Mouse (Mus musculus) MEL (cell line): ENCODE results near the gene Nelfcd. TPM values are rescaled to one million over a fixed set of nuclear protein-coding genes. Genes with fewer than 3 reads are reported as not detected.

Source experiments
- DNase-seq: peaks from one replicate; pipeline ENCODE4 v3.0.0; 2011; ENCODE audit warnings: low read depth, low spot score
- H3K27ac ChIP-seq: 2 replicates; pipeline ENCODE4 v1.5.1; 2012; ENCODE audit warnings: low read depth, mild to moderate bottlenecking, control low read depth, low read length, moderate library complexity; ENCODE audit not compliant: control insufficient read depth
- H3K27me3 ChIP-seq, 2 experiments: fragments of 150-350 bp in 1 of 2; sonication (generic) in 1 of 2; 2 replicates each; pipeline ENCODE4 v1.6.1; 2012; ENCODE audit warnings: low read length in 2 of 2, mild to moderate bottlenecking in 2 of 2, improper control_type of control experiment in 1 of 2, moderate library complexity in 1 of 2; ENCODE audit not compliant: insufficient read depth in 2 of 2, control insufficient read depth in 1 of 2
- H3K36me3 ChIP-seq, 2 experiments: 2 replicates each; pipeline ENCODE4 v1.6.1; 2012 to 2014; ENCODE audit warnings: low read length in 2 of 2, improper control_type of control experiment in 1 of 2, inconsistent platforms in 1 of 2, mild to moderate bottlenecking in 1 of 2; ENCODE audit not compliant: insufficient read depth in 2 of 2, control insufficient read depth in 1 of 2
- H3K4me1 ChIP-seq, 2 experiments: fragments of 150-350 bp in 1 of 2; sonication (generic) in 1 of 2; 2 replicates each; pipeline ENCODE4 v1.6.1; 2012; ENCODE audit warnings: low read length in 2 of 2, improper control_type of control experiment in 1 of 2, mild to moderate bottlenecking in 1 of 2; ENCODE audit not compliant: insufficient read depth in 2 of 2, control insufficient read depth in 1 of 2
- H3K4me3 ChIP-seq, 2 experiments: fragments of 150-350 bp in 1 of 2; sonication (generic) in 1 of 2; 2 replicates each; pipeline ENCODE4 v1.5.1; 2012; ENCODE audit warnings: low read depth in 2 of 2, low read length in 2 of 2, mild to moderate bottlenecking in 2 of 2, moderate library complexity in 2 of 2, control low read depth in 1 of 2, improper control_type of control experiment in 1 of 2; ENCODE audit not compliant: control insufficient read depth in 1 of 2, insufficient read depth in 1 of 2
- H3K79me2 ChIP-seq: 2 replicates; pipeline ENCODE4 v1.6.1; 2012; ENCODE audit warnings: mild to moderate bottlenecking, low read length, moderate library complexity; ENCODE audit not compliant: control insufficient read depth, poor library complexity, insufficient read depth
- H3K9ac ChIP-seq: 2 replicates; pipeline ENCODE4 v1.6.1; 2012; ENCODE audit warnings: low read depth, mild to moderate bottlenecking, control low read depth, low read length, moderate library complexity; ENCODE audit not compliant: control insufficient read depth, poor library complexity, severe bottlenecking
- H3K9me3 ChIP-seq: fragments of 150-350 bp; sonication (generic); replicated peaks from 2 replicates; pipeline ENCODE4 v1.6.1; 2012; ENCODE audit warnings: mild to moderate bottlenecking, low read length, improper control_type of control experiment, moderate library complexity; ENCODE audit not compliant: insufficient read depth
- BHLHE40 ChIP-seq: IDR thresholded peaks from 2 replicates; pipeline ENCODE4 v1.6.1; 2012; ENCODE audit warnings: low read depth, mild to moderate bottlenecking, inconsistent platforms, low read length, improper control_type of control experiment, borderline replicate concordance
- CHD2 ChIP-seq: IDR thresholded peaks from 2 replicates; pipeline ENCODE4 v1.6.1; 2011; ENCODE audit warnings: low read length, improper control_type of control experiment
- E2F4 ChIP-seq: IDR thresholded peaks from 2 replicates; pipeline ENCODE4 v1.6.1; 2011; ENCODE audit warnings: low read depth, low read length, improper control_type of control experiment, borderline replicate concordance
- EP300 ChIP-seq, 2 experiments: IDR thresholded peaks; 2 replicates each; pipeline ENCODE4 v1.6.1; 2011; ENCODE audit warnings: improper control_type of control experiment in 2 of 2, low read length in 2 of 2, low read depth in 1 of 2, mild to moderate bottlenecking in 1 of 2
- GATA1 ChIP-seq: IDR thresholded peaks from 2 replicates; pipeline ENCODE4 v1.6.1; 2011; ENCODE audit warnings: low read depth, low read length, improper control_type of control experiment
- JUND ChIP-seq: IDR thresholded peaks from 2 replicates; pipeline ENCODE4 v1.6.1; 2011; ENCODE audit warnings: low read depth, mild to moderate bottlenecking, improper control_type of control experiment, low read length
- MAFK ChIP-seq: IDR thresholded peaks from 2 replicates; pipeline ENCODE4 v1.6.1; 2011; ENCODE audit warnings: low read depth, mild to moderate bottlenecking, low read length, improper control_type of control experiment, borderline replicate concordance
- MXI1 ChIP-seq: IDR thresholded peaks from 2 replicates; pipeline ENCODE4 v1.6.1; 2011; ENCODE audit warnings: mild to moderate bottlenecking, low read depth, low read length, improper control_type of control experiment
- MYB ChIP-seq: IDR thresholded peaks from 2 replicates; pipeline ENCODE4 v1.6.1; 2011; ENCODE audit warnings: mild to moderate bottlenecking, low read depth, low read length, improper control_type of control experiment
- NELFE ChIP-seq: IDR thresholded peaks from 2 replicates; pipeline ENCODE4 v1.6.1; 2011; ENCODE audit warnings: low read depth, low read length, improper control_type of control experiment
- POLR2A ChIP-seq, 2 experiments: IDR thresholded peaks; 2 replicates each; pipeline ENCODE4 v1.6.1; 2011 to 2012; ENCODE audit warnings: low read length in 2 of 2, mild to moderate bottlenecking in 2 of 2, control low read depth in 1 of 2, improper control_type of control experiment in 1 of 2, low read depth in 1 of 2, moderate library complexity in 1 of 2; ENCODE audit not compliant: control insufficient read depth in 1 of 2, insufficient read depth in 1 of 2, poor library complexity in 1 of 2
- SIN3A ChIP-seq: IDR thresholded peaks from 2 replicates; pipeline ENCODE4 v1.6.1; 2012; ENCODE audit warnings: low read length, improper control_type of control experiment, inconsistent platforms
- SMC3 ChIP-seq: IDR thresholded peaks from 2 replicates; pipeline ENCODE4 v1.6.1; 2011; ENCODE audit warnings: low read depth, low read length, improper control_type of control experiment
- USF1 ChIP-seq: IDR thresholded peaks from 2 replicates; pipeline ENCODE4 v1.6.1; 2014; ENCODE audit warnings: low read depth, mild to moderate bottlenecking, inconsistent platforms, low read length, improper control_type of control experiment, moderate library complexity
- ZC3H11A ChIP-seq: IDR thresholded peaks from 2 replicates; pipeline ENCODE4 v1.6.1; 2012; ENCODE audit warnings: low read depth, mild to moderate bottlenecking, inconsistent platforms, low read length, improper control_type of control experiment
- ZKSCAN1 ChIP-seq: IDR thresholded peaks from 2 replicates; pipeline ENCODE4 v1.6.1; 2012; ENCODE audit warnings: low read depth, mild to moderate bottlenecking, inconsistent platforms, low read length, improper control_type of control experiment, moderate library complexity
- polyA plus RNA-seq, 2 experiments: library from polyadenylated mRNA; stranded (reverse) in 1 of 2; unstranded in 1 of 2; fragments of >175 nt in 1 of 2; fragments of >200 nt in 1 of 2; gene quantifications; 2 replicates each; pipeline versions ENCODE4 v1.2.1 to v1.2.4; 2012; ENCODE audit warnings: low replicate concordance in 2 of 2, low read depth in 1 of 2; ENCODE audit not compliant: insufficient read length in 2 of 2, insufficient read depth in 1 of 2, missing spikeins in 1 of 2
- total RNA-seq: library from RNA; depleted of rRNA; stranded (reverse); fragments of 300-350 nt; gene quantifications from 2 replicates; pipeline ENCODE4 v1.2.3, GENCODE M21; 2012

Gene Nelfcd
- total and polyA plus RNA-seq, 3 experiments = 46.8 to 89.0 (median 74.8) TPM

GRCm38 (mm10) chr2:174428076-174428835 is 12.7 kb downstream of the Nelfcd start:
- H3K4me1 ChIP-seq = no peaks in the 10 kb centered on the region
- no peaks in the 10 kb centered on the region; a peak in 2 of 4 replicates for H3K36me3 ChIP-seq
- H3K4me3 ChIP-seq = no peak overlapping the region
- no peak overlapping the region for H3K27ac ChIP-seq
- H3K79me2 ChIP-seq = 0 out of 2 replicates have a peak, but pooled peaks cover 2% of the 10 kb centered on the region
- TF ChIP-seq MAFK (no peak), POLR2A (IDR thresholded peaks at IDR 0.05; ENCODE audit: control insufficient read depth in 1 of 2, insufficient read depth in 1 of 2, low read depth in 1 of 2, low read length in 2 of 2, poor library complexity in 1 of 2) (0 out of 4 replicates have a peak, but pooled peaks of 1 of the 2 experiments have one; percentile 18)
- no peaks in the 10 kb centered on the region for H3K27me3 ChIP-seq
- DNase-seq = no peak
- no peak overlapping the region for H3K9ac ChIP-seq
- no peaks in the 10 kb centered on the region for H3K9me3 ChIP-seq

- DNase-seq = no peak
- H3K4me1 ChIP-seq = 0 out of 4 replicates have a peak, but pooled peaks cover 0 to under 1% of the 10 kb centered on the region in 2 experiments
- TF ChIP-seq MXI1 (no peak), BHLHE40 (no peak), EP300 (IDR thresholded peaks at IDR 0.05; ENCODE audit: low read depth in 1 of 2, low read length in 2 of 2) (no peak), CHD2 (no peak), MAFK (no peak), SMC3 (no peak), GATA1 (no peak), E2F4 (no peak), ZC3H11A (no peak), MYB (no peak), JUND (no peak), ZKSCAN1 (no peak), SIN3A (no peak), USF1 (no peak), NELFE (no peak), POLR2A (IDR thresholded peaks at IDR 0.05; ENCODE audit: control insufficient read depth in 1 of 2, insufficient read depth in 1 of 2, low read depth in 1 of 2, low read length in 2 of 2, poor library complexity in 1 of 2) (no peak)
- TF ChIP-seq, all 39 proteins: peak for 0
- no peak overlapping the region for H3K4me3 ChIP-seq
- H3K27ac ChIP-seq = no peak overlapping the region
- 0 out of 2 replicates have a peak, but pooled peaks cover 2% of the 10 kb centered on the region for H3K79me2 ChIP-seq
- H3K27me3 ChIP-seq = no peaks in the 10 kb centered on the region
- no peaks in the 10 kb centered on the region for H3K9me3 ChIP-seq
- no peak overlapping the region for H3K9ac ChIP-seq
- H3K36me3 ChIP-seq = no peaks in the 10 kb centered on the region; a peak in 2 of 4 replicates
Observed at GRCm38 (mm10) chr2:174428996-174429591, 13.5 kb downstream of the Nelfcd start.
